Mouse (Mus musculus) heart, postnatal 0 days (tissue): Measurements from ENCODE around the gene Idua.

Source experiments
- CTCF ChIP-seq: IDR thresholded peaks from 2 replicates; pipeline ENCODE4 v1.5.1; 2016; ENCODE audit warnings: antibody characterized with exemption, control low read depth, low read depth
- EP300 ChIP-seq: IDR thresholded peaks from 2 replicates; pipeline ENCODE4 v1.6.1; 2016; ENCODE audit warnings: antibody characterized with exemption, low read depth

DNA sequence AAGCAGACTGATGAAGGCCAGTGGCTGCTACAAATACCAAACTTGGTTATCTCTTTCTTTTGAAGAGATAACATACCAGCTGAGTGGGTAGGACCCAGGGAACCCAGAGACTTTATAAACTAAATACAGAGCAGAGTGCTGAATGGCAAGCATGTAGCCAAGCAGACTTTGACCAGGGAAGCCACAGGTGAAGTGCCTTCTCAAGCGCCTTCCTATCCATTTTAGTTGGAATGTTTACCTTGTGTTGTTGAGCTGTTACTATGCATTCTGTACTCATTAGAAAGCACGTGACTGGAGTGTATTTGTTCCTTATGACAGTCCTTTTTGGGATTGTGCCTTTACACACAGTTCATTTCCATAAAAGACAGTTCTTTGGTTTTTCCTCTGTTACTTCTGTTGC is 16.5 kb upstream of the Idua start:
- no peak for TF ChIP-seq CTCF
- no peak for TF ChIP-seq EP300
